Mouse (Mus musculus) C2C12 (cell line): ENCODE data around the gene Mapk1ip1. TPM values are rescaled to one million over a fixed set of nuclear protein-coding genes. Genes with fewer than 3 reads are reported as not detected.

ENCODE experiments used
- H3K27me3 ChIP-seq: one replicate; pipeline ENCODE4 v1.6.1; 2011; ENCODE audit not compliant: control insufficient read depth, insufficient read depth, insufficient read length
- H3K36me3 ChIP-seq: one replicate; pipeline ENCODE4 v1.6.1; 2011; ENCODE audit not compliant: control insufficient read depth, insufficient read depth
- H3K4me3 ChIP-seq: one replicate; pipeline ENCODE4 v1.5.1; 2011; ENCODE audit warnings: mild to moderate bottlenecking, control low read depth; ENCODE audit not compliant: poor library complexity, insufficient read depth, severe bottlenecking
- H3K79me2 ChIP-seq: one replicate; pipeline ENCODE4 v1.6.1; 2011; ENCODE audit not compliant: control insufficient read depth, insufficient read depth
- H3K79me3 ChIP-seq: one replicate; pipeline ENCODE4 v1.6.1; 2011; ENCODE audit warnings: low read depth, control low read depth
- H3ac ChIP-seq: one replicate; pipeline ENCODE3; 2011; ENCODE audit warnings: low read depth; ENCODE audit not compliant: control insufficient read depth, insufficient read length
- CEBPB ChIP-seq: IDR thresholded peaks from one replicate; pipeline ENCODE4 v1.6.1; 2011; ENCODE audit warnings: low read depth, mild to moderate bottlenecking, control low read depth, moderate library complexity
- CTCF ChIP-seq: IDR thresholded peaks from one replicate; pipeline ENCODE4 v1.5.1; 2011; ENCODE audit not compliant: control insufficient read depth, insufficient read depth, insufficient read length
- FOSL1 ChIP-seq: IDR thresholded peaks from one replicate; pipeline ENCODE4 v1.8.0; 2011; ENCODE audit warnings: mild to moderate bottlenecking, low read length; ENCODE audit not compliant: poor library complexity, insufficient read depth, severe bottlenecking
- MAX ChIP-seq: IDR thresholded peaks from one replicate; pipeline ENCODE4 v1.6.1; 2011; ENCODE audit warnings: mild to moderate bottlenecking, control low read depth
- MYOD1 ChIP-seq: IDR thresholded peaks from one replicate; pipeline ENCODE4 v1.6.1; 2011; ENCODE audit warnings: low read depth; ENCODE audit not compliant: control insufficient read depth, insufficient read length
- MYOG ChIP-seq: IDR thresholded peaks from one replicate; pipeline ENCODE4 v1.6.1; 2011; ENCODE audit not compliant: control insufficient read depth, insufficient read length; ENCODE audit errors: extremely low read depth
- USF1 ChIP-seq: IDR thresholded peaks from one replicate; pipeline ENCODE4 v1.6.1; 2011; ENCODE audit warnings: low read depth, mild to moderate bottlenecking, control low read depth, moderate library complexity
- polyA plus RNA-seq: library from polyadenylated mRNA; unstranded; fragments of >200 nt; fragmentation: generic; extraction: Trizol; gene quantifications from one replicate; pipeline ENCODE4 v1.2.1, GENCODE M21; 2012; ENCODE audit warnings: missing spikeins

Gene Mapk1ip1
- polyA plus RNA-seq, 1 experiment = 3.2 TPM

- H3K79me3 ChIP-seq = peaks cover 28% of the 10 kb centered on the region
- peaks cover 45% of the 10 kb centered on the region for H3K79me2 ChIP-seq
- no peaks in the 10 kb centered on the region for H3K27me3 ChIP-seq
- H3ac ChIP-seq = no peak overlapping the region
- TF ChIP-seq MYOG = no peak
- TF ChIP-seq CTCF = no peak
- TF ChIP-seq CEBPB = no peak
- no peak for TF ChIP-seq FOSL1
- TF ChIP-seq USF1 = no peak
- no peak for TF ChIP-seq MAX
- TF ChIP-seq MYOD1 = no peak
- no peak overlapping the region for H3K4me3 ChIP-seq
- peaks cover 29% of the 10 kb centered on the region for H3K36me3 ChIP-seq
These were observed 22.2 kb upstream of the Mapk1ip1 start for GRCm38 (mm10) chr7:138868316-138868715.

- H3K79me3 ChIP-seq = peaks cover 38% of the 10 kb centered on the region
- H3K36me3 ChIP-seq = peaks cover 23% of the 10 kb centered on the region
- peaks cover 56% of the 10 kb centered on the region for H3K79me2 ChIP-seq
- TF ChIP-seq CEBPB = no peak
- TF ChIP-seq MYOG = no peak
- no peak for TF ChIP-seq MAX
- TF ChIP-seq CTCF = no peak
- no peak for TF ChIP-seq USF1
- no peak for TF ChIP-seq MYOD1
- no peak for TF ChIP-seq FOSL1
- no peak overlapping the region for H3K4me3 ChIP-seq
- no peaks in the 10 kb centered on the region for H3K27me3 ChIP-seq
- no peak overlapping the region for H3ac ChIP-seq
These were observed 21.2 kb upstream of the Mapk1ip1 start for GRCm38 (mm10) chr7:138867286-138867685.

- peaks cover 81% of the 10 kb centered on the region for H3K79me2 ChIP-seq
- H3K4me3 ChIP-seq = no peak overlapping the region
- peaks cover 53% of the 10 kb centered on the region for H3K79me3 ChIP-seq
- H3ac ChIP-seq = no peak overlapping the region
- H3K36me3 ChIP-seq = peaks cover 9% of the 10 kb centered on the region
- no peak for TF ChIP-seq MAX
- TF ChIP-seq MYOG = no peak
- TF ChIP-seq MYOD1 = no peak
- TF ChIP-seq FOSL1 = no peak
- TF ChIP-seq USF1 = no peak
- TF ChIP-seq CEBPB = no peak
- TF ChIP-seq CTCF = no peak
- no peaks in the 10 kb centered on the region for H3K27me3 ChIP-seq
These were observed 18.7 kb upstream of the Mapk1ip1 start for GRCm38 (mm10) chr7:138864776-138865175.

GRCm38 (mm10) chr7:138863950-138864572 lies 18.0 kb upstream of the Mapk1ip1 start:
- Histone ChIP-seq H3K4me3 (no peak overlapping the region), H3K27me3 (no peaks in the 10 kb centered on the region), H3K79me2 (peaks cover 88% of the 10 kb centered on the region), H3ac (no peak overlapping the region), H3K79me3 (peaks cover 57% of the 10 kb centered on the region), H3K36me3 (peaks cover 9% of the 10 kb centered on the region)
- no peak for TF ChIP-seq FOSL1
- TF ChIP-seq CEBPB = no peak
- no peak for TF ChIP-seq MYOD1
- no peak for TF ChIP-seq MYOG

GRCm38 (mm10) chr7:138856670-138857069 lies 10.6 kb upstream of the Mapk1ip1 start:
- no peak overlapping the region for H3ac ChIP-seq
- peaks cover 98% of the 10 kb centered on the region for H3K79me2 ChIP-seq
- H3K4me3 ChIP-seq = no peak overlapping the region
- H3K27me3 ChIP-seq = no peaks in the 10 kb centered on the region
- peaks cover 43% of the 10 kb centered on the region for H3K36me3 ChIP-seq
- peaks cover 48% of the 10 kb centered on the region for H3K79me3 ChIP-seq
- TF ChIP-seq FOSL1 = no peak
- no peak for TF ChIP-seq MAX
- no peak for TF ChIP-seq MYOG
- no peak for TF ChIP-seq MYOD1
- no peak for TF ChIP-seq USF1
- no peak for TF ChIP-seq CTCF
- no peak for TF ChIP-seq CEBPB

- TF ChIP-seq MYOG (no peak), MAX (no peak), CEBPB (no peak), CTCF (no peak), USF1 (no peak), FOSL1 (no peak), MYOD1 (no peak)
- Histone ChIP-seq H3ac (no peak overlapping the region), H3K79me2 (peaks cover 98% of the 10 kb centered on the region), H3K36me3 (peaks cover 50% of the 10 kb centered on the region), H3K4me3 (no peak overlapping the region), H3K27me3 (no peaks in the 10 kb centered on the region), H3K79me3 (peaks cover 59% of the 10 kb centered on the region)
These were observed 8.1 kb upstream of the Mapk1ip1 start for GRCm38 (mm10) chr7:138854201-138854600.
